Mouse (Mus musculus) spleen, postnatal 4 days (tissue): ENCODE data around the gene Cyb5d2.
A peak's percentile ranks its signal among the peaks of the same experiment; 100 is the strongest.
"Not testable (repeated sequence)": the region's sequence is repeated elsewhere in the genome, so short reads cannot be mapped to it uniquely, and the experiment has no call there.

Experiments
- DNase-seq, 2 experiments: peaks; one replicate each; pipeline ENCODE4 v3.0.0; 2022; ENCODE audit warnings: low spot score in 2 of 2

Gene Cyb5d2

GRCm38 (mm10) chr11:72772611-72773010 is 23.3 kb downstream of the Cyb5d2 start:
- DNase-seq = not testable (repeated sequence)

GRCm38 (mm10) chr11:72771461-72771860 is 24.5 kb downstream of the Cyb5d2 start:
- no peak for DNase-seq

GRCm38 (mm10) chr11:72770816-72771215 is 25.1 kb downstream of the Cyb5d2 start:
- no peak for DNase-seq

- DNase-seq = no peak
Observed at GRCm38 (mm10) chr11:72770324-72770723, 25.6 kb downstream of the Cyb5d2 start.

GRCm38 (mm10) chr11:72769061-72769460 is 26.9 kb downstream of the Cyb5d2 start:
- no peak for DNase-seq

- no peak for DNase-seq
Observed at GRCm38 (mm10) chr11:72767716-72768115, 28.2 kb downstream of the Cyb5d2 start.

GRCm38 (mm10) chr11:72764270-72764669 is 31.7 kb downstream of the Cyb5d2 start:
- no peak for DNase-seq

GRCm38 (mm10) chr11:72760781-72761180 is 35.2 kb downstream of the Cyb5d2 start:
- no peak for DNase-seq

GRCm38 (mm10) chr11:72759581-72759980 is 36.4 kb downstream of the Cyb5d2 start:
- DNase-seq = no peak

- DNase-seq = no peak
Observed at GRCm38 (mm10) chr11:72758316-72758715, 37.6 kb downstream of the Cyb5d2 start.

GRCm38 (mm10) chr11:72751956-72752355 is 44.0 kb downstream of the Cyb5d2 start:
- no peak for DNase-seq

GRCm38 (mm10) chr11:72739048-72739447 is 56.9 kb downstream of the Cyb5d2 start:
- no peak for DNase-seq

- peak in 1 of 2 experiments; percentile 66 for DNase-seq
Observed at GRCm38 (mm10) chr11:72737517-72737916, 58.4 kb downstream of the Cyb5d2 start.

- DNase-seq = no peak
Observed at GRCm38 (mm10) chr11:72736320-72736719, 59.6 kb downstream of the Cyb5d2 start.

- no peak for DNase-seq
Observed at GRCm38 (mm10) chr11:72735519-72735860, 60.5 kb downstream of the Cyb5d2 start.

GRCm38 (mm10) chr11:72734840-72735518 is 61.0 kb downstream of the Cyb5d2 start:
- DNase-seq = no peak

- no peak for DNase-seq
Observed at GRCm38 (mm10) chr11:72733736-72734135, 62.2 kb downstream of the Cyb5d2 start.
